Mouse (Mus musculus) CH12.LX (cell line): ENCODE data around the gene Card9. TPM values are rescaled to one million over a fixed set of nuclear protein-coding genes. Genes with fewer than 3 reads are reported as not detected.

Experiments
- DNase-seq: peaks from one replicate; pipeline ENCODE4 v3.0.0-alpha.2; 2013; ENCODE audit errors: extremely low read depth
- H3K27ac ChIP-seq: 2 replicates; pipeline ENCODE4 v1.5.1; 2012; ENCODE audit warnings: low read depth, mild to moderate bottlenecking, control low read depth, moderate library complexity; ENCODE audit not compliant: insufficient read depth
- H3K27me3 ChIP-seq: replicated peaks from 2 replicates; pipeline ENCODE3; 2012; ENCODE audit warnings: inconsistent platforms
- H3K36me3 ChIP-seq, 2 experiments: replicated peaks in 1 of 2; 2 replicates each; pipeline versions ENCODE3 to v1.6.1; 2012; ENCODE audit warnings: inconsistent platforms in 1 of 2, low read length in 1 of 2, mild to moderate bottlenecking in 1 of 2, mixed read lengths in 1 of 2, moderate library complexity in 1 of 2; ENCODE audit not compliant: control insufficient read depth in 1 of 2, insufficient read depth in 1 of 2
- H3K4me1 ChIP-seq, 2 experiments: 2 replicates each; pipeline ENCODE4 v1.6.1; 2012; ENCODE audit warnings: inconsistent platforms in 1 of 2, moderate library complexity in 1 of 2; ENCODE audit not compliant: insufficient read depth in 2 of 2, control insufficient read depth in 1 of 2
- H3K4me2 ChIP-seq: 2 replicates; pipeline ENCODE4 v1.6.1; 2012; ENCODE audit warnings: low read depth, mild to moderate bottlenecking, control low read depth; ENCODE audit not compliant: poor library complexity, insufficient read depth, severe bottlenecking
- H3K4me3 ChIP-seq, 3 experiments: fragments of 150-350 bp in 1 of 3; sonication (generic) in 1 of 3; replicated peaks in 1 of 3; 2 replicates each; pipeline versions ENCODE3 to v1.5.1; 2011 to 2012; ENCODE audit warnings: low read depth in 2 of 3, low read length in 2 of 3, mild to moderate bottlenecking in 2 of 3, moderate library complexity in 2 of 3, control low read depth in 1 of 3, improper control_type of control experiment in 1 of 3, inconsistent platforms in 1 of 3, mixed read lengths in 1 of 3; ENCODE audit not compliant: poor library complexity in 1 of 3
- H3K79me2 ChIP-seq: replicated peaks from 2 replicates; pipeline ENCODE4 v1.6.1; 2012; ENCODE audit warnings: mild to moderate bottlenecking, moderate library complexity; ENCODE audit not compliant: control insufficient read depth, poor library complexity, insufficient read depth, severe bottlenecking; ENCODE audit errors: extremely low read depth
- H3K9ac ChIP-seq: 2 replicates; pipeline ENCODE4 v1.6.1; 2012; ENCODE audit warnings: low read depth, mild to moderate bottlenecking, control low read depth, moderate library complexity; ENCODE audit not compliant: insufficient read depth
- H3K9me3 ChIP-seq: replicated peaks from 2 replicates; pipeline ENCODE3; 2012; ENCODE audit warnings: low read length, inconsistent platforms, mixed read lengths
- BHLHE40 ChIP-seq: IDR thresholded peaks from 2 replicates; pipeline ENCODE4 v1.6.1; 2011; ENCODE audit warnings: mild to moderate bottlenecking, low read depth, low read length, improper control_type of control experiment
- CHD1 ChIP-seq: IDR thresholded peaks from 2 replicates; pipeline ENCODE4 v1.6.1; 2012; ENCODE audit warnings: low read depth, low read length, improper control_type of control experiment, inconsistent platforms
- CHD2 ChIP-seq: IDR thresholded peaks from 2 replicates; pipeline ENCODE4 v1.6.1; 2011; ENCODE audit warnings: low read length, improper control_type of control experiment
- CTCF ChIP-seq, 2 experiments: IDR thresholded peaks in 1 of 2; conservative IDR thresholded peaks in 1 of 2; 2 replicates each; pipeline ENCODE4 v1.5.1; 2011 to 2012; ENCODE audit warnings: low read depth in 2 of 2, low read length in 2 of 2, improper control_type of control experiment in 1 of 2, inconsistent platforms in 1 of 2, mild to moderate bottlenecking in 1 of 2, moderate library complexity in 1 of 2
- E2F4 ChIP-seq: IDR thresholded peaks from 2 replicates; pipeline ENCODE4 v1.6.1; 2011; ENCODE audit warnings: low read depth, low read length, improper control_type of control experiment; ENCODE audit not compliant: insufficient replicate concordance
- ELF1 ChIP-seq: IDR thresholded peaks from 2 replicates; pipeline ENCODE4 v1.6.1; 2014; ENCODE audit warnings: low read depth, mild to moderate bottlenecking, inconsistent platforms, low read length, improper control_type of control experiment
- EP300 ChIP-seq: IDR thresholded peaks from 2 replicates; pipeline ENCODE4 v1.6.1; 2011; ENCODE audit warnings: low read length, improper control_type of control experiment
- ETS1 ChIP-seq: conservative IDR thresholded peaks from 2 replicates; pipeline ENCODE4 v1.6.1; 2012; ENCODE audit warnings: low read depth, mild to moderate bottlenecking, inconsistent platforms, low read length, improper control_type of control experiment, moderate library complexity
- GABPA ChIP-seq: IDR thresholded peaks from 2 replicates; pipeline ENCODE4 v1.6.1; 2012; ENCODE audit warnings: low read depth, low read length, improper control_type of control experiment, inconsistent platforms; ENCODE audit not compliant: insufficient replicate concordance
- HCFC1 ChIP-seq: IDR thresholded peaks from 2 replicates; pipeline ENCODE4 v1.6.1; 2012; ENCODE audit warnings: low read depth, mild to moderate bottlenecking, inconsistent platforms, low read length, improper control_type of control experiment
- IRF4 ChIP-seq: IDR thresholded peaks from 2 replicates; pipeline ENCODE4 v1.6.1; 2014; ENCODE audit warnings: low read depth, mild to moderate bottlenecking, inconsistent platforms, low read length, improper control_type of control experiment
- JUN ChIP-seq: IDR thresholded peaks from 2 replicates; pipeline ENCODE4 v1.6.1; 2011; ENCODE audit warnings: low read depth, mild to moderate bottlenecking, low read length, improper control_type of control experiment, moderate library complexity; ENCODE audit not compliant: insufficient read depth
- JUND ChIP-seq: conservative IDR thresholded peaks from 2 replicates; pipeline ENCODE4 v1.6.1; 2011; ENCODE audit warnings: low read depth, low read length, improper control_type of control experiment
- KAT2A ChIP-seq: IDR thresholded peaks from 2 replicates; pipeline ENCODE4 v1.6.1; 2012; ENCODE audit warnings: low read length, improper control_type of control experiment, inconsistent platforms; ENCODE audit not compliant: insufficient replicate concordance
- MAFK ChIP-seq: IDR thresholded peaks from 2 replicates; pipeline ENCODE4 v1.6.1; 2011; ENCODE audit warnings: low read length, improper control_type of control experiment; ENCODE audit not compliant: insufficient replicate concordance
- MAX ChIP-seq: IDR thresholded peaks from 2 replicates; pipeline ENCODE4 v1.6.1; 2011; ENCODE audit warnings: low read length, improper control_type of control experiment
- MAZ ChIP-seq: IDR thresholded peaks from 2 replicates; pipeline ENCODE4 v1.6.1; 2012; ENCODE audit warnings: low read depth, mild to moderate bottlenecking, inconsistent platforms, low read length, improper control_type of control experiment, moderate library complexity
- MEF2A ChIP-seq: IDR thresholded peaks from 2 replicates; pipeline ENCODE4 v1.6.1; 2014; ENCODE audit warnings: low read depth, mild to moderate bottlenecking, inconsistent platforms, low read length, improper control_type of control experiment, borderline replicate concordance
- MXI1 ChIP-seq: IDR thresholded peaks from 2 replicates; pipeline ENCODE4 v1.6.1; 2011; ENCODE audit warnings: mild to moderate bottlenecking, low read depth, low read length, improper control_type of control experiment
- MYC ChIP-seq: IDR thresholded peaks from 2 replicates; pipeline ENCODE4 v1.6.1; 2011; ENCODE audit warnings: low read depth, mild to moderate bottlenecking, improper control_type of control experiment, low read length
- NELFE ChIP-seq: IDR thresholded peaks from 2 replicates; pipeline ENCODE4 v1.6.1; 2011; ENCODE audit warnings: low read depth, low read length, improper control_type of control experiment
- NRF1 ChIP-seq: IDR thresholded peaks from 2 replicates; pipeline ENCODE4 v1.6.1; 2014; ENCODE audit warnings: low read depth, mild to moderate bottlenecking, inconsistent platforms, low read length, improper control_type of control experiment, moderate library complexity
- PAX5 ChIP-seq: IDR thresholded peaks from 2 replicates; pipeline ENCODE4 v1.6.1; 2012; ENCODE audit warnings: low read length, inconsistent platforms, mixed read lengths
- POLR2A ChIP-seq: IDR thresholded peaks from 2 replicates; pipeline ENCODE4 v1.6.1; 2011; ENCODE audit warnings: low read depth, mild to moderate bottlenecking, improper control_type of control experiment, low read length
- POLR2AphosphoS2 ChIP-seq: IDR thresholded peaks from 2 replicates; pipeline ENCODE4 v1.6.1; 2011; ENCODE audit warnings: low read depth, low read length, improper control_type of control experiment
- RAD21 ChIP-seq: IDR thresholded peaks from 2 replicates; pipeline ENCODE4 v1.6.1; 2011; ENCODE audit warnings: low read depth, mild to moderate bottlenecking, low read length, improper control_type of control experiment, moderate library complexity
- RCOR1 ChIP-seq: conservative IDR thresholded peaks from 2 replicates; pipeline ENCODE4 v1.6.1; 2012; ENCODE audit warnings: low read depth, mild to moderate bottlenecking, inconsistent platforms, low read length, improper control_type of control experiment
- SIN3A ChIP-seq: IDR thresholded peaks from 2 replicates; pipeline ENCODE4 v1.6.1; 2012; ENCODE audit warnings: low read length, improper control_type of control experiment, inconsistent platforms
- SMC3 ChIP-seq: IDR thresholded peaks from 2 replicates; pipeline ENCODE4 v1.6.1; 2011; ENCODE audit warnings: low read depth, low read length, improper control_type of control experiment
- TBP ChIP-seq: conservative IDR thresholded peaks from 2 replicates; pipeline ENCODE4 v1.6.1; 2011; ENCODE audit warnings: low read depth, low read length, improper control_type of control experiment
- TCF12 ChIP-seq: IDR thresholded peaks from 2 replicates; pipeline ENCODE4 v1.6.1; 2014; ENCODE audit warnings: low read depth, mild to moderate bottlenecking, inconsistent platforms, low read length, improper control_type of control experiment
- UBTF ChIP-seq: IDR thresholded peaks from 2 replicates; pipeline ENCODE4 v1.6.1; 2012; ENCODE audit warnings: low read depth, mild to moderate bottlenecking, inconsistent platforms, low read length, improper control_type of control experiment, moderate library complexity
- USF1 ChIP-seq: IDR thresholded peaks from 2 replicates; pipeline ENCODE4 v1.6.1; 2014; ENCODE audit warnings: low read depth, mild to moderate bottlenecking, inconsistent platforms, low read length, improper control_type of control experiment
- USF2 ChIP-seq: conservative IDR thresholded peaks from 2 replicates; pipeline ENCODE4 v1.6.1; 2011; ENCODE audit warnings: low read depth, low read length, improper control_type of control experiment
- ZC3H11A ChIP-seq: IDR thresholded peaks from 2 replicates; pipeline ENCODE4 v1.6.1; 2012; ENCODE audit warnings: low read depth, mild to moderate bottlenecking, inconsistent platforms, low read length, improper control_type of control experiment
- ZKSCAN1 ChIP-seq: IDR thresholded peaks from 2 replicates; pipeline ENCODE4 v1.6.1; 2012; ENCODE audit warnings: low read depth, inconsistent platforms, low read length, improper control_type of control experiment, borderline replicate concordance
- ZMIZ1 ChIP-seq: IDR thresholded peaks from 2 replicates; pipeline ENCODE4 v1.6.1; 2012; ENCODE audit warnings: low read depth, mild to moderate bottlenecking, inconsistent platforms, low read length, improper control_type of control experiment
- ZNF384 ChIP-seq: IDR thresholded peaks from 2 replicates; pipeline ENCODE4 v1.6.1; 2012; ENCODE audit warnings: low read depth, low read length, improper control_type of control experiment, inconsistent platforms
- dilution Hi-C: fragments of 300-500 bp; cut with MboI; formaldehyde crosslinking; loops from 2 replicates; pipeline ENCODE4 v1.14.3; 2020; ENCODE audit warnings: low sequenced_read_pairs; ENCODE audit not compliant: extremely low pct_unique_long_range_greater_than_20kb, extremely low pct_ligation_motif_present
- in situ Hi-C: fragments of 300-500 bp; cut with MboI; formaldehyde crosslinking; loops from 3 replicates; pipeline ENCODE4 v1.14.3; 2019; ENCODE audit warnings: low sequenced_read_pairs, low pct_ligation_motif_present, low pct_unique_long_range_greater_than_20kb, mixed read lengths
- polyA plus RNA-seq: library from polyadenylated mRNA; unstranded; fragments of >175 nt; gene quantifications from 2 replicates; pipeline ENCODE4 v1.2.1, GENCODE M21; 2012; ENCODE audit warnings: low read depth; ENCODE audit not compliant: insufficient read length
- total RNA-seq, 2 experiments: library from RNA; depleted of rRNA; stranded (reverse); fragments of 300-350 nt in 1 of 2; fragments of >200 nt in 1 of 2; gene quantifications; 2 replicates each; pipeline ENCODE4 v1.2.3; 2012 to 2014

Card9 gene
- total and polyA plus RNA-seq, 3 experiments: 0.32 to 0.44 (median 0.42) TPM

DNA sequence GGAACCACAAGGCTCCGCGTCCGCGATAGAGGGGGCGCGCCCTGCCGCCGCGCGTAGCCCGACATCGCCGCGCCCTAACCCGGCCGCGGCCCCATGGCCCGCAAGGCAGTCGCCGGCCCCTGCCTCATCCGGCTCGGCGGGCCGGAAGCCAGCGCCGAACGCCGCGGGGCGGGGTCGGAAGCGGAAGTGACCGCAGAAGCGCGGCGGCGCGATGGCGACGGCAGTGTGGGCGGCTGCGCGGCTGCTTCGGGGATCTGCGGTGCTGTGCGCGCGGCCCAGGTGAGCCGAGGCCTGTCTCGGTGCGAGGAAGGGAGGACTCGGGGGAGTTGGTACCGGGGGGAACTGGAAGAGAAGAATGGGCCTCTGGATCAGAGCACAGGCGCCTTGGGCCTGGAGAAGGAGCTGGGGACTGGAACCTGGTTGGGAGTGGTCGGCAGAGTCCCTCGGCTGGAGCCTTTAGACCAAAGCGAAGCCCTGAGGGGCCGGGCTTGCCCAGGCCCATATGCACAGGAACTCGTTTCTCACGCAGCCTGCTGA is 28.5 kb upstream of the Card9 start, which contains the start of the genes Entr1 and Pmpca:
Gene Entr1, minus strand, starts transcription at position 163 of the 537 bp plus-strand sequence.
Gene Pmpca, plus strand, starts transcription at position 186 of the 537 bp plus-strand sequence.
- Histone ChIP-seq H3K4me2 (peak within 1 kb of the TSS; percentile 97), H3K27ac (peak within 1 kb of the TSS; percentile 13; the same call in 1 of the 2 replicates), H3K9me3 (no peaks in the 10 kb centered on the region), H3K4me1 (peaks cover 4 to 26% of the 10 kb centered on the region in 2 experiments), H3K9ac (peak within 1 kb of the TSS; percentile 89), H3K4me3 (peak within 1 kb of the TSS; percentile 84 to 94 (median 88)), H3K36me3 (peaks cover 67 to 77% of the 10 kb centered on the region in 2 experiments), H3K79me2 (peaks cover 26% of the 10 kb centered on the region), H3K27me3 (no peaks in the 10 kb centered on the region)
- TF ChIP-seq ZKSCAN1: no peak
- TF ChIP-seq SIN3A: peak; percentile 91
- no peak for TF ChIP-seq BHLHE40
- TF ChIP-seq UBTF: no peak
- TF ChIP-seq ETS1: no peak
- no peak for TF ChIP-seq CTCF (conservative IDR thresholded peaks at IDR 0.05 in 1 of 2, IDR thresholded peaks at IDR 0.05 in 1 of 2; ENCODE audit: low read depth in 2 of 2, low read length in 2 of 2)
- peak; percentile 92 for TF ChIP-seq ZMIZ1
- TF ChIP-seq SMC3: no peak
- no peak; the same call in 1 of the 2 replicates for TF ChIP-seq GABPA
- peak; percentile 96 for TF ChIP-seq POLR2A
- peak; percentile 82 for TF ChIP-seq NRF1
- no peak for TF ChIP-seq TBP
- TF ChIP-seq MAZ: 0 out of 2 replicates have a peak, but pooled peaks have one; percentile 53
- no peak for TF ChIP-seq MAFK
- no peak for TF ChIP-seq PAX5
- peak; percentile 89; the same call in 1 of the 2 replicates for TF ChIP-seq POLR2AphosphoS2
- TF ChIP-seq CHD1: no peak
- no peak for TF ChIP-seq JUND
- TF ChIP-seq TCF12: peak; percentile 89
- peak; percentile 93 for TF ChIP-seq NELFE
- TF ChIP-seq CHD2: no peak
- TF ChIP-seq KAT2A: peak; percentile 81; the same call in 1 of the 2 replicates
- TF ChIP-seq MEF2A: peak; percentile 74; the same call in 1 of the 2 replicates
- peak; percentile 93 for TF ChIP-seq ELF1
- TF ChIP-seq RCOR1: no peak
- 0 out of 2 replicates have a peak, but pooled peaks have one; percentile 16 for TF ChIP-seq IRF4
- TF ChIP-seq MXI1: peak; percentile 89
- TF ChIP-seq ZC3H11A: no peak
- no peak for TF ChIP-seq USF1
- no peak for TF ChIP-seq MYC
- no peak for TF ChIP-seq ZNF384
- no peak for TF ChIP-seq RAD21
- TF ChIP-seq E2F4: no peak
- peak; percentile 84 for TF ChIP-seq HCFC1
- no peak for TF ChIP-seq EP300
- no peak for TF ChIP-seq USF2
- TF ChIP-seq MAX: peak; percentile 64; the same call in 1 of the 2 replicates
- no peak for TF ChIP-seq JUN
- in situ Hi-C loops: no loop called here
- dilution Hi-C loops: no loop called here
- peak; percentile 70 for DNase-seq
